Mouse (Mus musculus) 3134 (cell line): Measurements from ENCODE around the gene Rln1.

Experiments used
- DNase-seq: peaks from one replicate; pipeline ENCODE4 v3.0.0-alpha.2; 2011; ENCODE audit warnings: low spot score; ENCODE audit not compliant: insufficient read length; ENCODE audit errors: extremely low read depth

The Rln1 gene

DNA sequence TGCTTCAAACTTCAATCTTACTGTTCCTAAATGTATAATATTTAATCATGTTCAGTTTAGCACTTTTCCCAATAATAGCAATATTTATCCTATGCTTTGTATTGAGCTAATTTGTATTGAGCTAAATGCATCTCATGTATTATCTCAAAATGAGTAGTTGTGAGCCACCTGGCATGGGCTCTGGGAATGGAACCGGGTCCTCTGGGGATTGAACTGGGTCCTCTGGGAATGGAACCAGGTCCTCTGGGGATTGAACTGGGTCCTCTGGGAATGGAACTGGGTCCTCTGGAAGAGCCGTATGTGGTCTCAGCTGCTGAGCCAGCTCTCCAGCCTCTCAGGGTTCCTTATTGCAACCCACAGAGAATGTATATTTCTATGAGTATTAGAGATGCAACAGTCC is 32.4 kb downstream of the Rln1 start:
- no peak for DNase-seq

DNA sequence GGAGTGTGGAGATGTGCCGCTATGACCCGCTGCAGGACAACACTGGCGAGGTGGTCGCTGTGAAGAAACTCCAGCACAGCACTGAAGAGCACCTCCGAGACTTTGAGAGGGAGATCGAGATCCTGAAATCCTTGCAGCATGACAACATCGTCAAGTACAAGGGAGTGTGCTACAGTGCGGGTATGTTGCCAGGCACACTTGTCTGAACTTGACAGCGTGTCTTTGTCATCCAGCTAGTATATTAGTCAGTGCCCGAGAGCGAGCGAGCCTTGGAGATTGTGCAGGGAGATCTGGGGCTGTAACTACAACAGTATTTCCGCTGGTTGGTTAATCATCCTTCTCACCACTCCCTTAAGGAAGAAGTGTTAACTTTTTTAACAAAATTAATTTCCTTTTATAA is 33.6 kb downstream of the Rln1 start:
- no peak for DNase-seq

DNA sequence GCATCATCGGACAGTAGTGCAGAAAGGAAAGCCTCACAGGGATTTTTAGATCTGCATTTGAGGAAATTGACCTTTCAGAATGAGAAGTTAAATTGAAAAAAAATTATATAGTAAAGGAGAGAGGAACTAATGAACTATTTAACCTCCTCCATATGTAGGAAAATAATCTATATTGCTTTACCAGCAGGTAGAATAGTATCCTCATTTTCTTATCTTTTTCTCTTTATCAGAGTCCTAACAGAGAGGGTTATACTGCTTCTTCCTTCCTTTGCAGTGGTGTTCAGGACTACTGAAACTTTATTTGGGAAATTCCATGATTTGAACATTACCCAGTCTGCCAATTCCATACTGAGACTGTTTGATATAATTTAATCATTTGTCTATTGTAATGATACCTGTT is 37.1 kb downstream of the Rln1 start:
- no peak for DNase-seq

DNA sequence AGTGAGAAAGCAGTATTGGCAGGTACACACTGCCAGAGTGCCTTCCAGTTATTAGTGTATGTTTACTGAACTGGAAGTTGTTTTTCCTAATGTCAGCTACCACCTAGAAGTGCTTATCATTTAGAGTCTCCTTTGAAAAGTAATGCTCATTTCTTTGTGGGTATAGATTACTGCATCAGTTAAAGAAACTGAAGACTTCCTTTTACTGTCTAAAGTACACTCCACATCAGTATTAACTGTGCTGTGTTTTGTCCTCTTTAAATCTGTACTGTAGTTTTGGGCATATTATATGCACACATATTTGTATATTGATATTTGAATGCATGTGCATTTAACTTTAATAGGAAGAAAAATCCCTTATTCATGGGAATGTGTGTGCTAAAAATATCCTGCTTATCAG is 38.3 kb downstream of the Rln1 start:
- no peak for DNase-seq

DNA sequence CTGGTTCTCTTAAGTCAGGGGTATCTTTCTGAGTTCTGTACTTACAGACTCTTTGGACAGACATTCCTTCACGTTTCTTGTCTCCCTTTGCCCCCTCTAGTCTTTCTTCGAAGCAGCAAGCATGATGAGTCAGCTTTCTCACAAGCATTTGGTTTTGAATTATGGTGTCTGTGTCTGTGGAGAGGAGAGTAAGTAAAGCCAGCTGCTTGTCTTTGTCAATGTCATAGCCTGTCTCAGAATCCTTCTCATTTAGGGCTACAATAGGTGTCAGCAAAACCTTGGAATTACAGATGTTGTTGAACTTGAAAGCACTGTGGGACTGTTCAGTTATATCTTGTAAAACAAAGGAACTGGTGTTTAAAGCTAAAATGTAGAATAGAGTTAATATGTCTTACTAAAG is 39.7 kb downstream of the Rln1 start:
- DNase-seq = no peak

DNA sequence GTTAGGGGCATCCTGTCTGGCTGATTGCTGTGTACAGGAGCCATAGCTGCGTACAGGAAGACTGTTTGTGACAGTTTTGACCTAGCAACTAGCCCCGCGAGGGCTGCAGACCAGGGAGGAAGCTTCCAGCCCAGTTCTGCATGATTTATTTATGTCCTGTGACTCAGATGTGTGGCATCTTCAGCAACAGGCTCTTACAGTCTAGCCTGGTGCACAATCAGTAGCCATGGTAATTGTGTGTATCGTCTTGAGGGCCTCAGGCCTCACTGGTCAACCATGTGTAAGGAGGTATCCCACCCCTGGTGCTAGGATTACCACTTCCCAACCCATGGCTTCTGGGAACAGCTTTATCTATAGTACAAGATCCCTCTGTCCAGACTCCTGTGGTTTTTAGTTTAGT is 41.9 kb downstream of the Rln1 start:
- no peak for DNase-seq

DNA sequence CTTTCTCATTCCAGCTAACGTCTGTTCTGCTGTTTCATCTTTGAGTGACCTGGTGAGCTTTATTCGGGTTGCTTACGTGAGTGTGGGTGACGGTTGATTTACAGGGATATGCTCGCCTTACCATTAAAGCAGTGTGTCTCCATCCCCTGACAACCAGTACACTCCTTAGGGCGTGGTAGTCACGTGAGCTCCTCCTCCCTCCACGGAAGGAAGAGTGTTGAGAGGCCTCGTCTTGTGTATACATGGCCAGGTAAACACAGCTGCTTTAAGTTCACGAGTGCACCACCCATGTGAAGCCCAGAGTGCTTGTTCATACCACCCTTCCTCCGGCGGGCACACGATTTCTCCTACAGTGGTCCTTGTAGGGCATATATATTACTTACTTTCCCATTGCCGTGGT is 42.9 kb downstream of the Rln1 start:
- no peak for DNase-seq

DNA sequence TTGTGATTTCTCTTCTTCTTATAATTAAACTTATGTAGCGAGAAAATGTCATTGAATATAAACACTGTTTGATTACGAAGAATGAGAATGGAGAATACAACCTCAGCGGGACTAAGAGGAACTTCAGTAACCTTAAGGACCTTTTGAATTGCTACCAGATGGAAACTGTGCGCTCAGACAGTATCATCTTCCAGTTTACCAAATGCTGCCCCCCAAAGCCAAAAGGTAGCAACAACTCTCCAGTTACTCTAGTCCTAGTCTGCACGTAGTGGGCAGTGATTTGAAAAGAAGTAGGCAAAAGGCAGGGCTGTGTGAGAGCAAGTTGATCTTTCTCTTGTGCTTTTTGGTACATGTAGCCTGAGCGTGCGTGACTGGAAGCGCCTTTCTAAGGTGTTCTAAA is 46.6 kb downstream of the Rln1 start:
- no peak for DNase-seq

DNA sequence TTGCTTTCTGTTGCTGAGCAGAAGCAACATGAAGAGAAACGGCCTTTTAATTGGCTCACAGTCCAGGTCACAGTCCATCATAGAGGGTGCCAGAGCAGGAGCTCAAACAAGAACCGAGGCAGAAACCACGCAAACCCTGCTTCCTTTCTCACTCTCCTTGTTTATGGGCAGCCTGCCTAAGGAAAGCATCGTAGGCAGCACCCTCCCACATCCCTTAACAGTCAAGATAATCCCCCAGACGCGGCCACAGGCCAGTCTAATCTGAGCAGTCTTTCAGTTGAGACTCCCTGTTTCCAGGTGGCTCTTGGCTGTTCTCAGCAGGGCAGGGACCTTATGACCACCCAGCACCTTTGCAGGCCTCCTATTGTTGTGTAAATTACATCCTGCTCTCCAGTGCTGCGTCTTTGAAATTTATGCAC is 49.0 kb downstream of the Rln1 start:
- DNase-seq = no peak
